Mouse (Mus musculus) liver, embryonic 11.5 days (tissue): ENCODE measurements around the gene Zwilch. TPM values are rescaled to one million over a fixed set of nuclear protein-coding genes. Genes with fewer than 3 reads are reported as not detected.

ENCODE experiments used
- ATAC-seq: fragments of 200-750 bp; cut with Nextera tagmentation; replicated peaks from 2 replicates; pipeline ENCODE4 v1.8.0; 2017; ENCODE audit warnings: moderate number of reproducible peaks, mild to moderate bottlenecking, moderate TSS enrichment, moderate library complexity; ENCODE audit not compliant: low FRiP score
- DNase-seq: peaks from one replicate; pipeline ENCODE4 v3.0.0-alpha.2; 2017; ENCODE audit warnings: low spot score
- H3K27ac ChIP-seq: fragments of 300-500 bp; sonication (generic); 2 replicates; pipeline ENCODE4 v1.5.1; 2014; ENCODE audit warnings: mild to moderate bottlenecking, low read depth, low read length, control low read depth
- H3K27me3 ChIP-seq: fragments of 300-500 bp; sonication (generic); replicated peaks from 2 replicates; pipeline ENCODE4 v1.6.1; 2014; ENCODE audit warnings: low read length, mixed read lengths; ENCODE audit not compliant: control insufficient read depth, insufficient read depth
- H3K36me3 ChIP-seq: fragments of 300-500 bp; sonication (generic); 2 replicates; pipeline ENCODE4 v1.6.1; 2014; ENCODE audit warnings: mild to moderate bottlenecking, low read length, moderate library complexity, mixed read lengths; ENCODE audit not compliant: control insufficient read depth, insufficient read depth
- H3K4me1 ChIP-seq: fragments of 300-500 bp; sonication (generic); replicated peaks from 2 replicates; pipeline ENCODE4 v1.6.1; 2014; ENCODE audit warnings: low read length, mixed read lengths; ENCODE audit not compliant: control insufficient read depth, insufficient read depth
- H3K4me2 ChIP-seq: fragments of 300-500 bp; sonication (generic); 2 replicates; pipeline ENCODE4 v1.6.1; 2014; ENCODE audit warnings: mild to moderate bottlenecking, control low read depth, moderate library complexity
- H3K4me3 ChIP-seq: fragments of 300-500 bp; sonication (generic); 2 replicates; pipeline ENCODE4 v1.5.1; 2014; ENCODE audit warnings: low read depth, low read length, control low read depth
- H3K9ac ChIP-seq: fragments of 300-500 bp; sonication (generic); 2 replicates; pipeline ENCODE4 v1.6.1; 2014; ENCODE audit warnings: low read depth, low read length, control low read depth
- H3K9me3 ChIP-seq: fragments of 300-500 bp; sonication (generic); 2 replicates; pipeline ENCODE4 v1.6.1; 2016; ENCODE audit warnings: low read length, inconsistent platforms, mixed read lengths; ENCODE audit not compliant: control insufficient read depth
- WGBS: fragments of 180-500 bp; shearing (Covaris S2); extraction: QIAGEN DNeasy Blood & Tissue Kit; methylation state at CpG from one replicate; pipeline ENCODE4 v1.1.7; 2014; 5-methylcytosine and 5-hydroxymethylcytosine counted together
- polyA plus RNA-seq: library from polyadenylated mRNA; unstranded; fragments of >200 nt; fragmentation: Nextera tagmentation; extraction: Ambion mirVana; gene quantifications from 2 replicates; pipeline ENCODE4 v1.2.1, GENCODE M21; 2014

The Zwilch gene
- polyA plus RNA-seq, 1 experiment from 2014 or later = 47.1 TPM

GRCm38 (mm10) chr9:64110502-64110901 lies 62.4 kb downstream of the Zwilch start:
- WGBS = 93% methylated on average over 16 of the region's 16 CpGs
- no peak overlapping the region for H3K4me2 ChIP-seq
- ATAC-seq (no peak), DNase-seq (no peak)
- H3K27me3 ChIP-seq = no peaks in the 10 kb centered on the region
- H3K4me1 ChIP-seq = no peaks in the 10 kb centered on the region
- no peak overlapping the region for H3K4me3 ChIP-seq
- no peaks in the 10 kb centered on the region for H3K9me3 ChIP-seq
- no peak overlapping the region for H3K9ac ChIP-seq
- no peak overlapping the region for H3K27ac ChIP-seq
- H3K36me3 ChIP-seq = no peaks in the 10 kb centered on the region

- Histone ChIP-seq H3K4me1 (no peaks in the 10 kb centered on the region), H3K36me3 (no peaks in the 10 kb centered on the region), H3K27ac (no peak overlapping the region), H3K4me3 (no peak overlapping the region), H3K9me3 (no peaks in the 10 kb centered on the region), H3K4me2 (no peak overlapping the region), H3K27me3 (no peaks in the 10 kb centered on the region), H3K9ac (no peak overlapping the region)
- WGBS = 40% methylated on average over 6 of the region's 6 CpGs
- no peak for DNase-seq
- no peak for ATAC-seq
Measured at GRCm38 (mm10) chr9:64105301-64105700, 67.6 kb downstream of the Zwilch start.

- Histone ChIP-seq H3K36me3 (no peaks in the 10 kb centered on the region), H3K4me1 (no peaks in the 10 kb centered on the region), H3K4me3 (no peak overlapping the region), H3K9ac (no peak overlapping the region), H3K27me3 (no peaks in the 10 kb centered on the region), H3K4me2 (no peak overlapping the region), H3K27ac (no peak overlapping the region), H3K9me3 (no peaks in the 10 kb centered on the region)
- 3% methylated on average over 4 of the region's 4 CpGs for WGBS
- peak; percentile 71 for DNase-seq
- ATAC-seq = 0 out of 2 replicates have a peak, but pooled peaks have one; percentile 26
Measured at GRCm38 (mm10) chr9:64100442-64100841, 72.5 kb downstream of the Zwilch start.

GRCm38 (mm10) chr9:64098282-64098681 lies 74.6 kb downstream of the Zwilch start:
- no peaks in the 10 kb centered on the region for H3K36me3 ChIP-seq
- no peak overlapping the region for H3K4me2 ChIP-seq
- ATAC-seq (no peak), DNase-seq (no peak)
- H3K27ac ChIP-seq = no peak overlapping the region
- WGBS = 78% methylated on average over 4 of the region's 4 CpGs
- no peak overlapping the region for H3K9ac ChIP-seq
- peaks cover 5% of the 10 kb centered on the region for H3K4me1 ChIP-seq
- no peaks in the 10 kb centered on the region for H3K9me3 ChIP-seq
- H3K27me3 ChIP-seq = no peaks in the 10 kb centered on the region
- no peak overlapping the region for H3K4me3 ChIP-seq

GRCm38 (mm10) chr9:64094083-64094482 lies 78.8 kb downstream of the Zwilch start:
- Histone ChIP-seq H3K36me3 (no peaks in the 10 kb centered on the region), H3K4me2 (no peak overlapping the region), H3K4me3 (no peak overlapping the region), H3K9ac (no peak overlapping the region), H3K4me1 (peaks cover 5% of the 10 kb centered on the region), H3K9me3 (no peaks in the 10 kb centered on the region), H3K27me3 (no peaks in the 10 kb centered on the region), H3K27ac (no peak overlapping the region)
- 63% methylated on average over 11 of the region's 11 CpGs for whole genome bisulfite sequencing
- ATAC-seq (no peak), DNase-seq (no peak)

- no peaks in the 10 kb centered on the region for H3K27me3 ChIP-seq
- DNase-seq (no peak), ATAC-seq (peak; percentile 23; the same call in 1 of the 2 replicates)
- H3K9ac ChIP-seq = peak overlapping the region; percentile 43; the same call in 1 of the 2 replicates
- no peak overlapping the region for H3K4me3 ChIP-seq
- H3K9me3 ChIP-seq = no peaks in the 10 kb centered on the region
- WGBS = 39% methylated on average over 12 of the region's 12 CpGs
- H3K4me1 ChIP-seq = peaks cover 35% of the 10 kb centered on the region
- 0 out of 2 replicates have a peak overlapping the region, but pooled peaks have one; percentile 2 for H3K27ac ChIP-seq
- H3K4me2 ChIP-seq = 0 out of 2 replicates have a peak overlapping the region, but pooled peaks have one; percentile 4
- H3K36me3 ChIP-seq = no peaks in the 10 kb centered on the region
Measured at GRCm38 (mm10) chr9:64089004-64089403, 83.9 kb downstream of the Zwilch start.

- Histone ChIP-seq H3K4me3 (no peak overlapping the region), H3K27ac (0 out of 2 replicates have a peak overlapping the region, but pooled peaks have one; percentile 2), H3K4me2 (no peak overlapping the region), H3K4me1 (peaks cover 38% of the 10 kb centered on the region), H3K36me3 (no peaks in the 10 kb centered on the region), H3K9me3 (no peaks in the 10 kb centered on the region), H3K27me3 (no peaks in the 10 kb centered on the region), H3K9ac (no peak overlapping the region; the same call in 1 of the 2 replicates)
- WGBS = 85% methylated on average over 7 of the region's 7 CpGs
- DNase-seq = no peak
- no peak for ATAC-seq
Measured at GRCm38 (mm10) chr9:64088346-64088745, 84.6 kb downstream of the Zwilch start.

- H3K4me3 ChIP-seq = no peak overlapping the region
- peaks cover 41% of the 10 kb centered on the region for H3K4me1 ChIP-seq
- ATAC-seq (no peak), DNase-seq (peak; percentile 78)
- H3K36me3 ChIP-seq = no peaks in the 10 kb centered on the region
- H3K9me3 ChIP-seq = no peaks in the 10 kb centered on the region
- H3K27ac ChIP-seq = peak overlapping the region; percentile 19; the same call in 1 of the 2 replicates
- peak overlapping the region; percentile 5; the same call in 1 of the 2 replicates for H3K4me2 ChIP-seq
- WGBS = 38% methylated on average over 5 of the region's 5 CpGs
- no peak overlapping the region; the same call in 1 of the 2 replicates for H3K9ac ChIP-seq
- H3K27me3 ChIP-seq = no peaks in the 10 kb centered on the region
Measured at GRCm38 (mm10) chr9:64087461-64088235, 85.3 kb downstream of the Zwilch start.
